Mouse (Mus musculus) cerebellum, adult 2 months (tissue): ENCODE measurements at regions not wholly inside any gene's neighbourhood (a gene's known extent, or its start where the extent isn't known, plus 50 kb on each side); places are given as distances from the start of the nearest gene placed in this dataset.

Experiments
- CTCF ChIP-seq: fragments of 200-500 bp; IDR thresholded peaks from 2 replicates; pipeline ENCODE4 v1.5.1; 2011; ENCODE audit warnings: low read depth, mild to moderate bottlenecking, control low read depth, low read length, moderate library complexity, borderline replicate concordance; ENCODE audit not compliant: insufficient read depth
- POLR2A ChIP-seq: fragments of 200-500 bp; IDR thresholded peaks from 2 replicates; pipeline ENCODE4 v1.6.1; 2011; ENCODE audit warnings: low read length, control low read depth, borderline replicate concordance; ENCODE audit not compliant: insufficient read depth

GRCm38 (mm10) chr16:73784296-73785073 is 627.1 kb downstream of the Robo2 start:
- TF ChIP-seq POLR2A (no peak), CTCF (no peak)
